Mouse (Mus musculus) lung, postnatal 0 days (tissue): Measurements from ENCODE around the gene Gm43738.

Experiments
- CTCF ChIP-seq: IDR thresholded peaks from 2 replicates; pipeline ENCODE4 v1.5.1; 2016; ENCODE audit warnings: antibody characterized with exemption, mild to moderate bottlenecking
- EP300 ChIP-seq: IDR thresholded peaks from 2 replicates; pipeline ENCODE4 v1.6.1; 2016; ENCODE audit warnings: antibody characterized with exemption, mild to moderate bottlenecking, control low read depth

- TF ChIP-seq CTCF (no peak), EP300 (no peak)
Observed at GRCm38 (mm10) chr3:89106881-89107280, 6.0 kb upstream of the Gm43738 start.
